In genomic region chr14:31323189-31323588, GRCm38 (mm10) we compare ENCODE assay signal across 8 mouse cellular contexts. TPM values are rescaled to one million over a fixed set of nuclear protein-coding genes. Genes with fewer than 3 reads are reported as not detected.
DNase-seq lines count a peak whose midpoint lies in the region; ATAC-seq and TF ChIP-seq lines count a peak whose summit lies in the region.

No protein-coding gene starts in this region.

- no peak overlapping the region; the same call in 1 of the 2 replicates for H3K9ac ChIP-seq in heart, postnatal 0 days (replicated peaks; ENCODE audit: low read depth, low read length)
- H3K9ac ChIP-seq in heart, adult 2 months (ENCODE audit: low read depth, low read length), result no peak overlapping the region
- H3K9ac ChIP-seq in embryonic facial prominence, embryonic 14.5 days (ENCODE audit: low read depth, low read length), result no peak overlapping the region; the same call in 1 of the 2 replicates
- H3K9ac ChIP-seq in kidney, postnatal 0 days (ENCODE audit: low read depth, low read length), result peak overlapping the region; percentile 46; the same call in 1 of the 2 replicates
- no peak overlapping the region for H3K9ac ChIP-seq in midbrain, postnatal 0 days (replicated peaks; ENCODE audit: low read length, poor library complexity, severe bottlenecking)

- peak overlapping the region; percentile 39 for H3K4me3 ChIP-seq in heart, postnatal 0 days (ENCODE audit: low read depth, low read length)
- no peak overlapping the region; the same call in 1 of the 2 replicates for H3K4me3 ChIP-seq in heart, adult 2 months
- peak overlapping the region; percentile 30; the same call in 1 of the 2 replicates for H3K4me3 ChIP-seq in embryonic facial prominence, embryonic 14.5 days (ENCODE audit: low read depth, low read length)
- peak overlapping the region; percentile 33 for H3K4me3 ChIP-seq in kidney, postnatal 0 days (replicated peaks; ENCODE audit: low read depth, low read length)
- H3K4me3 ChIP-seq in midbrain, postnatal 0 days (ENCODE audit: low read depth, low read length), result peak overlapping the region; percentile 15; the same call in 1 of the 2 replicates

- no peak overlapping the region for H3K27ac ChIP-seq in heart, postnatal 0 days (ENCODE audit: low read depth)
- H3K27ac ChIP-seq in heart, adult 2 months, result no peak overlapping the region
- H3K27ac ChIP-seq in embryonic facial prominence, embryonic 14.5 days (replicated peaks; ENCODE audit: low read depth, low read length), result no peak overlapping the region
- H3K27ac ChIP-seq in kidney, postnatal 0 days, result no peak overlapping the region
- H3K27ac ChIP-seq in midbrain, postnatal 0 days (ENCODE audit: low read depth, low read length), result no peak overlapping the region

- DNase-seq in heart, postnatal 0 days (ENCODE audit: low spot score), result no peak
- DNase-seq in heart, adult 2 months, result no peak
- DNase-seq in embryonic facial prominence, embryonic 14.5 days (ENCODE audit: low spot score), result no peak
- DNase-seq in kidney, postnatal 0 days (ENCODE audit: low spot score), result peak; percentile 43
- DNase-seq in midbrain, postnatal 0 days (ENCODE audit: low spot score), result no peak
- DNase-seq in adrenal gland, postnatal 10 days, result no peak
- DNase-seq in frontal cortex, postnatal 14 days (ENCODE audit: low spot score in 2 of 2), result no peak
- no peak for DNase-seq in urinary bladder, adult 2 months (ENCODE audit: low spot score)

- 0 out of 2 replicates have a peak, but pooled peaks cover 13% of the 10 kb centered on the region for H3K4me1 ChIP-seq in heart, postnatal 0 days (ENCODE audit: control insufficient read depth, insufficient read depth)
- H3K4me1 ChIP-seq in heart, adult 2 months (ENCODE audit: control insufficient read depth, insufficient read depth, low read length), result peaks cover 3% of the 10 kb centered on the region; the same call in 1 of the 2 replicates
- no peaks in the 10 kb centered on the region; the same call in 1 of the 2 replicates for H3K4me1 ChIP-seq in embryonic facial prominence, embryonic 14.5 days (ENCODE audit: control insufficient read depth, insufficient read depth, low read length)
- H3K4me1 ChIP-seq in kidney, postnatal 0 days (replicated peaks; ENCODE audit: insufficient read depth, low read length), result peaks cover 7% of the 10 kb centered on the region; the same call in 1 of the 2 replicates
- no peaks in the 10 kb centered on the region for H3K4me1 ChIP-seq in midbrain, postnatal 0 days (ENCODE audit: insufficient read depth, low read length)

- H3K27me3 ChIP-seq in heart, postnatal 0 days (ENCODE audit: control insufficient read depth, insufficient read depth, low read length), result no peaks in the 10 kb centered on the region
- no peaks in the 10 kb centered on the region for H3K27me3 ChIP-seq in heart, adult 2 months (ENCODE audit: control insufficient read depth, insufficient read depth, low read length)
- H3K27me3 ChIP-seq in embryonic facial prominence, embryonic 14.5 days (replicated peaks; ENCODE audit: control insufficient read depth, insufficient read depth, low read length), result no peaks in the 10 kb centered on the region
- no peaks in the 10 kb centered on the region for H3K27me3 ChIP-seq in kidney, postnatal 0 days (ENCODE audit: insufficient read depth, low read length)
- no peaks in the 10 kb centered on the region for H3K27me3 ChIP-seq in midbrain, postnatal 0 days (ENCODE audit: insufficient read depth, low read length)

- no peak for TF ChIP-seq POLR2A in heart, adult 2 months (IDR thresholded peaks at IDR 0.05; ENCODE audit: insufficient read depth, low read depth, low read length)

- intact Hi-C loops in heart, adult 2 months (cut with DNase I), result no loop called here

- H3K36me3 ChIP-seq in heart, postnatal 0 days (replicated peaks; ENCODE audit: control insufficient read depth, insufficient read depth, low read length), result no peaks in the 10 kb centered on the region
- no peaks in the 10 kb centered on the region for H3K36me3 ChIP-seq in heart, adult 2 months (ENCODE audit: control insufficient read depth, insufficient read depth, low read length)
- H3K36me3 ChIP-seq in embryonic facial prominence, embryonic 14.5 days (ENCODE audit: control insufficient read depth, insufficient read depth, low read length), result no peaks in the 10 kb centered on the region
- H3K36me3 ChIP-seq in kidney, postnatal 0 days (ENCODE audit: insufficient read depth, low read length), result no peaks in the 10 kb centered on the region
- no peaks in the 10 kb centered on the region for H3K36me3 ChIP-seq in midbrain, postnatal 0 days (ENCODE audit: insufficient read depth, low read length)

- no peaks in the 10 kb centered on the region for H3K9me3 ChIP-seq in heart, postnatal 0 days (replicated peaks; ENCODE audit: control insufficient read depth, low read length)
- H3K9me3 ChIP-seq in embryonic facial prominence, embryonic 14.5 days (ENCODE audit: control insufficient read depth, low read length), result no peaks in the 10 kb centered on the region
- no peaks in the 10 kb centered on the region for H3K9me3 ChIP-seq in kidney, postnatal 0 days (replicated peaks; ENCODE audit: low read length)
- H3K9me3 ChIP-seq in midbrain, postnatal 0 days (ENCODE audit: low read length), result no peaks in the 10 kb centered on the region

- TF ChIP-seq CTCF in heart, postnatal 0 days (IDR thresholded peaks at IDR 0.05; ENCODE audit: low read depth), result no peak
- no peak for TF ChIP-seq CTCF in heart, adult 2 months (IDR thresholded peaks at IDR 0.05)
- no peak for TF ChIP-seq CTCF in kidney, postnatal 0 days (IDR thresholded peaks at IDR 0.05; ENCODE audit: low read depth)
- no peak for TF ChIP-seq CTCF in midbrain, postnatal 0 days (IDR thresholded peaks at IDR 0.05)

- peak overlapping the region; percentile 73 for H3K4me2 ChIP-seq in heart, postnatal 0 days (ENCODE audit: low read depth, low read length)
- peak overlapping the region; percentile 55 for H3K4me2 ChIP-seq in embryonic facial prominence, embryonic 14.5 days (ENCODE audit: low read depth, low read length)
- H3K4me2 ChIP-seq in kidney, postnatal 0 days (ENCODE audit: low read length), result peak overlapping the region; percentile 73
- H3K4me2 ChIP-seq in midbrain, postnatal 0 days (ENCODE audit: low read depth, low read length, poor library complexity, severe bottlenecking), result peak overlapping the region; percentile 46; the same call in 1 of the 2 replicates

- no peak for TF ChIP-seq EP300 in heart, postnatal 0 days (IDR thresholded peaks at IDR 0.05; ENCODE audit: low read depth)
- TF ChIP-seq EP300 in heart, adult 2 months (IDR thresholded peaks at IDR 0.05; ENCODE audit: insufficient read depth, low read depth, low read length), result no peak

- no peaks in the 10 kb centered on the region for H3K79me2 ChIP-seq in heart, adult 2 months (replicated peaks; ENCODE audit: control insufficient read depth, insufficient read depth, low read length)

- ATAC-seq in heart, postnatal 0 days (ENCODE audit: insufficient read depth, low read depth), result no peak
- no peak for ATAC-seq in embryonic facial prominence, embryonic 14.5 days (ENCODE audit: low read depth)
- no peak for ATAC-seq in kidney, postnatal 0 days (replicated peaks; ENCODE audit: low FRiP score, low read depth)
- no peak for ATAC-seq in midbrain, postnatal 0 days (ENCODE audit: low FRiP score)

- 83% methylated on average over 4 of the region's 4 CpGs for whole genome bisulfite sequencing in heart, postnatal 0 days
- 76% methylated on average over 4 of the region's 4 CpGs for WGBS in heart, adult 2 months
- 73% methylated on average over 4 of the region's 4 CpGs for WGBS in embryonic facial prominence, embryonic 14.5 days
- WGBS in kidney, postnatal 0 days, result 77% methylated on average over 4 of the region's 4 CpGs
- WGBS in midbrain, postnatal 0 days, result 78% methylated on average over 4 of the region's 4 CpGs

RNA-seq across cellular contexts. Expression of gene Dnah1, which starts 0.5 kb away (rescaled TPM):
- total RNA-seq in heart, postnatal 0 days (2014; rRNA removed; ENCODE audit: low replicate concordance), result 0.08 TPM in 1 of 2 replicates, not detected in the other
- polyA plus RNA-seq in heart, postnatal 0 days (2015; fragmentation: Nextera tagmentation; extraction: Ambion mirVana), result 0.10 and 0.15 TPM in 2 replicates
- total RNA-seq in heart, adult 2 months (2021), result under 1 TPM; 0.02 to 0.05 TPM
- polyA plus RNA-seq in heart, adult 2 months (2012; rRNA removed), result 0.03 and 0.41 TPM in 2 replicates
- polyA plus RNA-seq in embryonic facial prominence, embryonic 14.5 days (2014; fragmentation: Nextera tagmentation; extraction: Ambion mirVana), result 5.9 and 7.6 TPM in 2 replicates
- 4.3 and 4.4 TPM in 2 replicates for polyA plus RNA-seq in kidney, postnatal 0 days (2015; fragmentation: Nextera tagmentation; extraction: Ambion mirVana)
- 4.2 and 7.8 TPM in 2 replicates for total RNA-seq in midbrain, postnatal 0 days (2014; rRNA removed)
- polyA plus RNA-seq in midbrain, postnatal 0 days (2015; fragmentation: Nextera tagmentation; extraction: Ambion mirVana), result 3.1 and 3.4 TPM in 2 replicates
- 1 to 10 TPM in 1 of 2 experiments, under 1 TPM in 1; 0.99 to 1.2 TPM for total RNA-seq in adrenal gland, postnatal 10 days (2021)
- 2.3 and 2.4 TPM in 2 replicates for polyA plus RNA-seq in urinary bladder, adult 2 months (2012; rRNA removed)

RNA-seq across cellular contexts. Expression of gene Capn7, which starts 13.2 kb away (rescaled TPM):
- 34.0 and 51.2 TPM in 2 replicates for total RNA-seq in heart, postnatal 0 days (2014; rRNA removed; ENCODE audit: low replicate concordance)
- 32.3 and 33.8 TPM in 2 replicates for polyA plus RNA-seq in heart, postnatal 0 days (2015; fragmentation: Nextera tagmentation; extraction: Ambion mirVana)
- 10 to 100 TPM; 29.6 to 32.5 TPM for total RNA-seq in heart, adult 2 months (2021)
- polyA plus RNA-seq in heart, adult 2 months (2012; rRNA removed), result 15.3 and 30.1 TPM in 2 replicates
- polyA plus RNA-seq in embryonic facial prominence, embryonic 14.5 days (2014; fragmentation: Nextera tagmentation; extraction: Ambion mirVana), result 43.8 and 47.4 TPM in 2 replicates
- polyA plus RNA-seq in kidney, postnatal 0 days (2015; fragmentation: Nextera tagmentation; extraction: Ambion mirVana), result 38.8 and 40.3 TPM in 2 replicates
- 73.7 and 84.3 TPM in 2 replicates for total RNA-seq in midbrain, postnatal 0 days (2014; rRNA removed)
- polyA plus RNA-seq in midbrain, postnatal 0 days (2015; fragmentation: Nextera tagmentation; extraction: Ambion mirVana), result 55.9 and 56.8 TPM in 2 replicates
- total RNA-seq in adrenal gland, postnatal 10 days (2021), result 10 to 100 TPM; 33.7 to 40.9 TPM
- 29.0 and 34.9 TPM in 2 replicates for polyA plus RNA-seq in urinary bladder, adult 2 months (2012; rRNA removed)
